Mouse (Mus musculus) retina, postnatal 1 day (tissue): ENCODE results near the gene Morn3.
A peak's percentile ranks its signal among the peaks of the same experiment; 100 is the strongest.
"Not testable (repeated sequence)": the region's sequence is repeated elsewhere in the genome, so short reads cannot be mapped to it uniquely, and the experiment has no call there.

Source experiments
- DNase-seq: peaks from one replicate; pipeline ENCODE4 v3.0.0-alpha.2; 2012

The Morn3 gene

DNA sequence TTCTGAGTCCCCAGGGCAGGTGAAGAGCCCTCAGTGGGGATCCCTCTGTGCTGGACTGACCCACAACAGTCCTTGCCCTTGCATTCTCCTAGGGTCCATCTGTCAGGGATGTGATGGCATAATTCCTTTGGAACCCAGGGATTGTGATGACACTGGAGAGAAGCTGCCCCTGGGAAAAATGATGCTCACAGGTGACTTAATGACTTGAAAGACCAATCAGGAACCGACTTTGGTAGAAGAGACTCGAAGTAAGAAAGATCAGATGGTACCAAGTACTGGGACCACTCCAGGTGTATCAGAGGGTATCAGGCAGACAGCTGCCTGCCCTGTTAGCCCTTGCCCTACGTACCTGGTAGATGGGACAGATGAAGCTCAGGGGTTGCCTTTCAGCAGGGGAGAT is at the start of gene Morn3:
Gene Morn3, minus strand, starts transcription at position 101 of the 400 bp plus-strand sequence.
- DNase-seq, result no peak

DNA sequence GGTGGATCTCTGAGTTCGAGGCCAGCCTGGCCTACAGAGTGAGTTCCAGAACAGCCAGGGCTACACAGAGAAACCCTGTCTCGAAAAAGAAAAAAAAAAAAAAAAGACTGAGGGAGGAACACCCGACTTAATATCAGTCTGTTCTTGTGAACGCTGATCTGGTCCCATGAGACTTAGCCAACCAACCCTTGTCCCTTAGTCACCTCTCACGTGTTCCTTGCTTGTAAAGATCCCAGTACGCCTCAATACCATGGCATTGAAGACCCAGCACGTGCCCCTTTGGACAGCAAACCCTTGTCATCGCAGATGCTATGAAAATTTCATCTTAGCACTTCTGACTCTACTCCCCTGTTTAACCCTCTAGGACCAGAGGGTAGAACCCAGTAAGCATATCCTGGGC is 49.5 kb upstream of the Morn3 start:
- DNase-seq, result no peak

DNA sequence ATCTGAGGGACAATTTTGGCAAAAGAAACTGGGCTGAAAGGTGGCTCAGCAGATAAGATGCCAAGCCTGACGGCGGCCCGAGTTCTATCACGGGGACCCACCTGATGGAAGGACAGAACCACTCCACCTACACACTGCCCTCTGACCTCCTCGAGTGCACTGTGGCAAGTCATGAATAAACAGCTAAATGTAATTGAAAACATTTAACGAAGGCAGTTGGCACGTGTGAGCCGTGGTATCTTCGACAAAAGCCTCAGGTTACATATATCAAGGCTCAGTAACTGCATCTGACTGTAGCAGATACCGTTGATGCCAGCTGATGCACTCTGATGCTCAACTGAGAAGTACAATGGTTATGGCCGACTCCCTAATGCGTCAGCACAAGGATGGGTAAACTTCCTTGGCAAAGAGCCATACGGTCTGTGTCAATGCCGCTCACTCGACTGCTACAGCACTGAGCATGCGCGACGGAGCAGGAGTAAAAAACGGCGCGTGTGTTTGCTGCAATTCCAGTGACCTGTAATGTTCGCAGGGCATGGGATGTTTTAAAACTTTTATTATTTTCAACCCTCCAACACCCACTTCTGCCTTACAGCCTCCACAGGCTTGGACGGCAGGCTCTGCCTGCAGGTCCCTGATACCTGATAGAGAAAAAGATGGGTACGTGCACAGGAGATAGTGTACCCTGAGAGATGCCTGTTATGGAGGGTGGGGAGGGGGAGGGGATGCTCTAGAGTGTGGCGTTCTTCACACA is 47.6 kb upstream of the Morn3 start:
- DNase-seq, result peak; percentile 70

DNA sequence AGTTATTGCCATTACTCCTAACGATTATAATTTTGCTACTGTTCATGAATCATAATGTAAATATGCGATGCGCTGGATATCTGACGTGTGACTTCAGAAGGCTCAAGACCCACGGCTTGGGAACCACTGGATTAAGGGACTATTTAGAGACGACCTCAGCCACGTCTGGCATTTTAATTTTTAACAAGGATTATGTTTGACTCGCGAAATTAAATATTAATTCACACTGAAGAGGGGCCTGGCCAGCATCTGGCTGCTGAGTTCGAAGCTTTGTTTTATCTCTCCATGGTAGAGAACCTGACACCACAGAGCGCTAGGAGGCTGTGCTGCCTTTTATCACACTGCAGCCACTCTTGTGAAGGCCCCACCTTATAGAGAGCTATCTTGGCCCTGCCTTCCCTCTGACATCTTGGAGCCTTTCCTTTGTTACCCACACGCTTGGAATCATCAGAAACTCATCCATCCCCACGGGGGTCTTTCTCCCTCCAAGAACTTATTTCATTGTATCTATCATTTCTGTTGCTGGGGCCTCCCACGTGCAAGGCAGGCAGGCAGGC is 46.3 kb upstream of the Morn3 start:
- DNase-seq, result no peak

DNA sequence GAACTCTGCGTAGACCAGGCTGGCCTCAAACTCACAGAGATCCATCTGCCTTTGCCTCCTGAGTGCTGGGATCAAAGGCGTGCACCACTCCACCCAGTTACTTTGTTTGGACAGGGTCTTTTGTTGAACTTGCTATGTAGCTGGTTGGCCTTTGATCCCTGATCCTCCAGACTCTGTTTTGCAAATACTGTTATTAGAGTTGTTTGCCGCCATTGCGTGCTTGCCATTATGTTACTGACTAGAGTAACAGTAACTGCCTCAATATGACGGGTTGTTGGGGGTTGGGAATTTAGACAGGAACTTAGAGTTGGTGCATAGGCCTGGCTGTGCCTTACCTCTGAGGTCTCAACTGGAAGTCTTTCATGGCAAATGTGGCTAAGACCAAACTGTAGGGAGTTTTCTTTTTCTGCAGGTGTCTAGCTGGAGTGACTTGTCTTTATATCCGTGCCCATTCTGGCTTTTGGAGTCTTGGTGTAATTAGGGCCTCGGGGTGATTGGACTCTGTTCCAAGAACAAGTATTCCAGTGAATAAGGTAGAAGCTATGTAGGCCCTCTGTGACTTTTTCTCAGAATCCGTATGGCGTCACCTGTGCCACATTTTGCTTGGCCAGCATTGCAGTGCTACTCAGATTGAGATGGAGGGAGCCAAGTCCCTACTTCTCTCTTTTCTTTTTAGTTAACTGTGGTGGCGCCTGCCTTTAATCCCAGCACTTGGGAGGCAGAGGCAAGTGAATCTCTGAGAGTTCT is 43.9 kb upstream of the Morn3 start:
- DNase-seq, result no peak

DNA sequence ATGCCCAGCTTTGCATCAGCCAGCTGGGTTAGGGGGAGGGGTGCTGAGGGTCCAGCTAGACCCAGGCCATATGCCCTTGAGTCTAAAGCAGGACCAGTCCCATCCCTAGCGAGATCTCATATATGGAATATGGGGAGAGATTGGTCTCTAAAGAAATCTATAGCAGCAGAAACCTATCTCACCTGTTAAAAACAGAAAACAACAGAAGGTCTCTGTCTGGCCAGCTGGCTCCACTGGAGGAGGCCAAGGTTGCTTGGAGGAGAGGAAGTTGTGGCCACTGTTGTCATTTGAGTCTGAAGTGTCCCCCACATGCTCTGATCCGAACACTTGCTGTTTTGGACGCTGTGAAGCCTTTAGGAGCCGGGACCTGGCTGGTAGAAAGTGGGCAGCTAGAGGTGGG is 42.0 kb upstream of the Morn3 start:
- no peak for DNase-seq

DNA sequence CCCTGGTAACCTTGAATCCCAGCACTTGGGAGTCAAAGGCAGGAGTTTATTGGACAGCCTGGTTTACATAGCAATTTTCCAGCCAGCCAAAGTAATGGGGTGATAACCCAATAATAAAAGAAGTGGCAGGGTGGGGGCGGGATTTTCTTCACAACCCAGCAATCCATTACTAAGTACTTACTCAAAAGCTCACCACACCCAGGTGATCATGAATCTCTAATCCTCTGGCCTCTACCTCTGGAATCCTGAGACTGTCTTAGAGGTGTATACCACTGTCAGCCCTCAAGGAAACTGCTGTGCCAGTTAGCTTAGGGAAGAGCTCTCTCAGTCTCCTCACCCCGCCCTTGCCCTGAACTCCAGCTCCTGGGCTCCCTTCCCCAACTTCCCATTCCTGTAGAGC is 39.7 kb upstream of the Morn3 start:
- DNase-seq, result no peak

DNA sequence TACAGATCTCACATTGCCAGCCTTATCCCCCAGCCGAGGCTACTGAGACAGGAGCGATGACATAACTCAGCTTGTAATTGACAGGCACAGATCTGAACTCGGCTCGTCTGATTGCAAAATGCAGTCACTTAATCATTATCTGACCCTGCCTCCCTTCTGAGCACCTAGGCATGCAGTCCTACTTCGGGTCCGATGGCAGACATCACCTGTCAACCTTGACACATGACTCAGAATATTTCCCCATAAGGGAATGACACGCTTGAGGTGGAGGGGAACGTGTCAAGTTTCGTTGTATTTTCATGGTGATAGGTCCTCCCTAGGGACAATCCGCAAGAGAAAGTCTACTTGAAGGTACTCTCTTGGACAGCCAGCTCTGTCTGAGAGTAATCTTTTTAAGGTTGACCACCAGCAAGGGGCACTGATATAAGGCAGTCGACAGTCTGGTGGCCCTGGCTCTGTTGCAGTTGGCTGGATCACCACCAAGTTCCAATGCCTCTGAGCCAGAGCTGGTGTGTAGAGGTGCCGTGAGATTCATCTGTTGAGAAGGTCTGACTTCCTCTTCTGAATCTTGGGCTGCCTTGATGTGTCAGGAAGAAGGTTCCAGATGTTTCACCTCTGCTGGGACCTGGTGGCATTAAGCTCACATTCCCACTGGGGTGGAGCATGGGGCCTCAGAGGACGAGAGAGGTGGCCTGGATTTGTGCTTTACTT is 36.7 kb upstream of the Morn3 start:
- no peak for DNase-seq

DNA sequence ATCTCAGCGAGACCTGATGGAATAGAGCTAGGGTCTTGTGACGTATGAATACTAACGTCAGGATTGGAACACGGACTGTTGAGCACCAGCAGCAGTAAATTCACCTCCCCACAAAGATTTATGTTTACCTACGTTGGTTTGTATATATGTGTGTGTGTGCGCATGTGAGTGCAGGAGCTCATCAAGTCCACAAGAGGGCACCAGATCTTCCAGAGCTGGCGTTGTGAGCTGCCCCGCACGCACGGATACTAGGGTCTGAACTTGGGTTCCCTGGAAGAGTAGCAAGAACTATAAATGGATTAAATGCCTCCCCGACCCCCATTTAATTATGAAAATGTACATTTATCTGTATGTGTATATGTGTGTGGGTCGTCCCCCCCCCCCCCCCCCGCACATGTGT is 33.7 kb upstream of the Morn3 start:
- no peak for DNase-seq

DNA sequence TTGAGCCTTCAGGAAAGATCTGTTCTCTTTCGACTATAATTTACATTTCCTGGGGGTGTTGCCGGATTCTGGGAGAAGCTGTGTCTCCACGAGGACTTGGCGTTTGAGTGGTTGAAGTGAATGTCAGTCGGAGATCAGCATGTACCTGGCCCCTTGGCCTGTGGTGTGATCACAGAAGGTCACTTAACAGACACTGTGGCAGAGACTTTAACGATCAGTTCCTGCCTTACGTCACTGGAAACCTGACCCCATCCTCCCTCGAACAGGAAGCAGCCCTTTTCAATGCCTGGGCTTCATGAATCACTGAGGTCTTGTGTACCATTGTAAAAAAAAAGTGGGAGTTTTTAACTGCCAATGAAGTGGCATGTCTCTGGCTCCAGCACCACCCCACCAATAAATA is 33.2 kb upstream of the Morn3 start:
- no peak for DNase-seq

DNA sequence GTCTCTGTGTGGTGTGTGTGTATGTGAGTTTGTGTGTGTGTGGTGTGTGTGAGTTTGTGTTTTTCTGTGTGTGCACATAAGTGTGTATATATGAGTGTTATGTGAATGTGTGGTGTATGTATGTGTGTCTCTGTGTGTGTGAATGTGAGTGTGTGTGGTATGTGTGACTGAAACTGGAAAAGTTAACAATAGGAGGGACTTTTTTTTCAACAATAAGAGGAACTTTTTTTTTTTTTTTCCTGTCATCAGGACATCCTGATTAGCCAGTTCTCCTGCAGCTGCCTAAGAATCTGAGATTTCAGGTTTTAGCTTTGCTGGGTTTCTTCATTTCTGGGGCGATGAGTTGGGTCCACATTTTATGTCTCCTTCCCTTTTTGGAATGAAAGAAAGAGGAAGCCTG is 32.8 kb upstream of the Morn3 start:
- DNase-seq, result no peak

DNA sequence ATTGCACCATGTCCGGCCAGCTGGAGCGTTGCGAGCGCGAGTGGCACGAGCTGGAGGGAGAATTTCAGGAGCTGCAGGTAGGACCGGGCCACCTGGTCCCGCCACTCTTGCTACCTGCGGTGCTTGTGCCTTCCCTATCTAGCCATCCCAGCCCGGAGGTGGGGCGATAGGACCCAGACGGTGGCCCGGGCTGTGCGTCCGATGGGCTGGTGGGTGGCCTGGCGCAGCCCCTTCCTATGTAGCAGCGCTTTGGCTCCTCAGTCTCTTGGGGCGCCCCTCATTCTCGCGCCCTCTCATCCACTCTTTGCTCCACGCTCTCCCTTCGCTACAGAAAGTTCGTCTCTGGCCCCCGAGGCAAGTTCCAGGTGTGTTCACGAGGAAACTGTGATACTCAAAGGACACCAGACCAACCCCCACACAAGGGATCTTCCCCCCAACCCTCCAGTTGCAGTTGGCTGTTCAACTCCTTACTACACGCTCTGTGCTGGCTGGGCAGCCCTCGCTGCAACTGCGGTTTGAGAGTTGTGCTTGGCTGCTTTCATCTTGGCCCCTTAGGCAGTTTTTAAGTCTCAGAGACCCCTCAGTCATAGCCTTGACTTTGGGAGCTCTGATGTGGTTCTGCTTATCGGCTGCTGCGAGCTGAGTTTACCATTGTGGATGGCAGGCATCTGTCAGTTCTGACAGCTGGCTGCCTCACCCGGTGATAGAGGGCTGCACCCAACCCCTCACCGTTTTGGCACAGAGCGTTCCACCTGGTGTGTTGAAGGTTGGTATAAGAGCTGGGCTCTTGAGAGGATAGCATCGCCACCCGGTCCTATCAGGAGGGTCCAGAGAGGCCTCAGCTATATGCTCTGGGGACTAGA is 29.8 kb upstream of the Morn3 start:
- peak; percentile 12 for DNase-seq

DNA sequence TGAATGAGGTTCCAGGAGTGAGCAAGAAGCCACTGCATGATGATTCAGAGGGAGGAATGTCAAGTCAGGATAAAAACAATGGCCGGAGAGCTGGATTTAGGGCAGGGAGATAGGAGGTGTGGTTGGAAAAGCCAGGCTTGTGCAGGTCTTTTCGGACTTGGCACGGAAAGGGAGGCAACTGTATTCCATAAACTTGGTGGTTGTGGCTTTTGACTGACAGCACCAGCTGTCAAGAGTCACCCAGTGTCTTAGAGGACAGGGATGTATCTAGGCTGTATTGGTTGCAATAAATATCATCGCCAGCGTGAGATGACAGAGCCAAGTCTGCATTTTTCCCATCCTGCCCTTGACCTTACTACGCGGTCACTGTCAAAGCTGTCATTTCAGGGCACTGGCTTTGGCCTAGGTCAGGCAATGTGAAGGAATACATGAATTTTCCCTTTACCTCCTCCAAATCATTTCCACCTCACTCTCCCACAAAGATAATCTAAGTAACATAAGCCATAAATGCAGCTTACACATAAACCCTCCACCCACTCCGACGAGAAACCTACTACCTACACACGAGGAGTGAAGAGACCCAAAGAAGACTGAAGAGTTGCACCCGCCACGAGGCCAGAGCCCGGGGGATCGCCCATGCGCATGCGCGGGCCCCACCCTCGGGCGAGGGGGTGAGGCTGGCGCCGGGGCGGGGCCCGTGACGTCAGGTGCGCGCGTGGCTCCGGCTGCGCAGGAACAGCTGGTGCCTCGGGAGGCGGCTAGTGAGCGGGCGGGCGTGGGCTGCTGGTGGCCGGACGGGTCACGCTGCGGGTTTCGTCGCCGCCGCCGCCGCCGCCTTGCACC is 29.0 kb upstream of the Morn3 start:
- DNase-seq, result peak; percentile 95

DNA sequence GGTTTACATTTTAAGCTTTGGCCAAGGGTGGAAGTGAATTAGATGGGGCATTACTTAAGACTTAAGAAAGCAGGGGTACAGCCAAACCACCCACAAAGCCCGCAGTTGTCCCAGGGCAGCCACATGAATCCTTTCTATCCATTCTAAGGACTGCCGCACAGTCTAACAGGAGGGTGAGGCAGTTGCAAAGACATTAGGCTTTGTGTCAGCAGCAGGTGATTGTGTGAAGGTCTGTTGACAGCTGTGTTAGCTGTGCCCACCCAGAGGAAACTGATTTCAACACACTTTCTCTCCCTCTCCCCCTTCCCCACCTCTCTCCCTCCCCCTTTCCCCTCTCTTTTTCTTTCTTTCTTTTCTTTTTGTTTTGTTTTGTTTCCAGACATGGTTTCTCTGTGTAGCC is 21.9 kb upstream of the Morn3 start:
- no peak for DNase-seq

DNA sequence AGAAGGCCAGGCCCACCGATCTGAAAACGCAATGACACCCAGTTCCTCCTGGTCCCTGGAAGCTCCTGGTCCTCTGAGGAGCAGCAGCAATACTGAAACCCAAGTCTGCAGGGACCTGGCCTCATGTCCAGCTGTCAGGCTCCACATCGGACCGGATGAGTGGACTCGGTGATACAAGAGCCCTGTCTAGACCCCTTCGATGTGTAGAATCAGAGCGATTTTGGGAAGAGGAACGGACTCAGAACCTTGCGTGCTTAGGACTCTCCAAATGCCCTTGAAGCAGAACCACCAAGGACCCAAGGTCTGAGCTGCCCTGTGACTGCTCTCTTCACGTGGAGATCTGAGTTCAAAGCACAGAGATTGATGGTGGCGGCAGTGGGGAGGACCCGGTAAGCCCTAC is 21.3 kb upstream of the Morn3 start, which contains the start of gene Tmem120b:
Gene Tmem120b, plus strand, starts transcription at position 301 of the 400 bp plus-strand sequence.
- no peak for DNase-seq

DNA sequence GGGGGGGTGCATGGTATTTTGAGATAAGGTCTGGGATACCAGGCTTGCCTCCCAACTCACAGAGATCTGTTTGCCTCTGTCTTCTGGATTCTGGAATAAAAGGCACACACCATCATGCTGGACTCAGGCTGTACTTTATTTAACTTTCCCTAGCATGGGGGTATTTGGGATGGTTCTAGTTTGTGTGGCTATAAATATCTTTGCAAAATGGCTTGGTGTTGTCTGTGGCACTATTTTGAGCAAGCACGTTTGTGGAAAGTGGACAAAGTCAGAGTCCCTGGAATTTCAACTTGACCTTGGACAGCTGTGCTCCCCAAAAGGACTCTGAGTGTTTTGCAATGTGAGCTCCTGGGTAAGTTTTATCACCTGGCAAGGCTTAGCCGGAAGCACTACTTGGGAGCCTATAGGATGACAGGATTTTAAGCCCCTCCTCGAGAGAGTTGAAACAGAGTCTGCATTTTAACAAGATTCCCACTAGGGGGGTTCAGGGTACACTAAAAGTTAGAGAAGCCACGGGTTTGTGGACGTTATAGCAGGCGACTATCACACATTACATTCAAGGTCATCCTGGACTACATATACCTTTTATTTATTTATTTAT is 20.7 kb upstream of the Morn3 start:
- DNase-seq, result peak; percentile 66

DNA sequence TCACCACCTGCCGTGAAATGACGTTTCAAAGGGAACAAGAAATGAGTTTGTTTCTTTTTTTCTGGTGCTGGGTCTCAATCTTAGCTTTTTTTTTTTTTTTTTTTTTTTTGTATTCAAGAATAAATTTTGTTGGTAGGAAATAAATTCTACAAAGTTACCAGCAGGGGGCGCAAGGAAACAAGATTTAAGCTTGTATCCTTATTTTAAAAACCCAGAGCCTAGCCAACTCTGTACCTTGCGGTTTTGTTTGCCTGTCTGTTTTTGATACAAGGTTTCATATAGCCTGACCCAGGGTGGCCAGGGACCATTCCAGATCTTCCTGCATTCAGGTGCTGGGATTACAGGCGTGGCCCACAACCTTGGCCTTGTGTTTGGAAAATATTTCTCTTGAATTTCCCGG is 17.4 kb upstream of the Morn3 start:
- peak; percentile 84 for DNase-seq

DNA sequence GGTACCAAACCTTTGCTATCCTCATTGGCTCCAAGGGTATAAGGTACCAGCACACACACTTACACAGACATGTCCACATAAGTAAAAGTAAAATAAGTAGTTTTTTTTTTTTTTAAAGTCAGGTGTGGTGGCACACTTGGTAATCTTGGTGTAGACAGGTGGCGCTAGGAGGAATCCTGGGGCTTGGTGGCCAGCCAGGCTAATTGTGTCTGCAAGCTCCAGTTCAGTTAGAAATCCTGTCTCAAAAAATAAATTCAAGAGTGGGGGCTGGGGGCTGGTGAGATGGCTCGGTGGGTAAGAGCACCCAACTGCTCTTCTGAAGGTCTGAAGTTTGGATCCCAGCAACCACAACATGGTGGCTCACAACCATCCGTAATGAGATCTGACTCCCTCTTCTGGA is 16.3 kb upstream of the Morn3 start:
- no peak for DNase-seq

DNA sequence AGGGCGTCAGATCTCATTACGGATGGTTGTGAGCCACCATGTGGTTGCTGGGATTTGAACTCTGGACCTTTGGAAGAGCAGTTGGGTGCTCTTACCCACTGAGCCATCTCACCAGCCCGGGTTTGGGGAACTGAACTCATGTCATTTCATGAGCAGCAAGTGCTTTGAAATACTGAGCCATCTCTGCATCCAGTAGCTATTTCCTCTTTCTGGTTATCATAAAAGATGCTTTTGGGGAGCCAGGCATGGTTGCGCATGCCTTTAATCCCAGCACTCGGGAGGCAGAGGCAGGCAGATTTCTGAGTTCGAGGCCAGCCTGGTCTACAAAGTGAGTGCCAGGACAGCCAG is 14.6 kb upstream of the Morn3 start:
- DNase-seq, result not testable (repeated sequence)

DNA sequence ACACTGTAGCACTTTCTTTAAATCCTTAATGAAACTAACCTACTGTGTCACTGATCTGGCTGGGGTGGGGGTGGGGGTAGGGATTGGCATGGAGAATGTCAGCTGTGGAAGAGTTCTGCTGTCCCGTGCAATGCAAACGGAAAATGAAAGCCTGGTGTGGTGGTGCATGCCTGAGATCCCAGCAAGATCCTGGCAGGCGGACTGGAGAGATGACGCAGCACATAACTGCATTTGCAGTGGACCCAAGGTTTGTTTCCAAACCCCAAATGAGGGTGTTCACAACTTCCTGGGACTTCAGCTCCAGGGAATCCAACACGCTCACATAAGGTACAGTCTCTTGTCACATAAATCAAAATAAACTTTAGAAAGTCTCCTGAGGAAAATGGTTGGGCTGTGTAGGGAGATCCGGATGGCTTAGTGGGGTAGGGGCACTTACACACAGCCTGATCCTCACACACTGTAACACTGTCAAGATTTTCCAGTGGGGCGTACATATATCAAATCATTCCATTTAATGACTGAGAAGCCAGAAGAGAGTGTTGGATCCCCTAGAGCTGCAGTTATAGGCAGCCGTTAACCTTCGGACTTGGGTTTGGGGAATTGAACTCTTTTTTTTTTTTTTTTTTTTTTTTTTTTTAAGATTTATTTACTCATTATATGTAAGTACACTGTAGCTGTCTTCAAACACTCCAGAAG is 14.0 kb upstream of the Morn3 start:
- DNase-seq, result no peak
